Mouse (Mus musculus) heart, postnatal 10 days (tissue): ENCODE results near the gene Otx2. TPM values are rescaled to one million over a fixed set of nuclear protein-coding genes. Genes with fewer than 3 reads are reported as not detected.
"Not testable (repeated sequence)": the region's sequence is repeated elsewhere in the genome, so short reads cannot be mapped to it uniquely, and the experiment has no call there.

Experiments used
- DNase-seq, 2 experiments: peaks; one replicate each; pipeline ENCODE4 v3.0.0; 2021
- intact Hi-C: fragments of 180-260 bp; cut with DNase I; formaldehyde crosslinking; loops from one replicate; pipeline ENCODE4 v1.15.1; 2025
- total RNA-seq, 2 experiments: library from RNA; stranded (reverse); gene quantifications; 2 replicates each; pipeline ENCODE4 v1.2.3; 2021

Gene Otx2
- total RNA-seq, 2 experiments from 2014 or later: not detected

DNA sequence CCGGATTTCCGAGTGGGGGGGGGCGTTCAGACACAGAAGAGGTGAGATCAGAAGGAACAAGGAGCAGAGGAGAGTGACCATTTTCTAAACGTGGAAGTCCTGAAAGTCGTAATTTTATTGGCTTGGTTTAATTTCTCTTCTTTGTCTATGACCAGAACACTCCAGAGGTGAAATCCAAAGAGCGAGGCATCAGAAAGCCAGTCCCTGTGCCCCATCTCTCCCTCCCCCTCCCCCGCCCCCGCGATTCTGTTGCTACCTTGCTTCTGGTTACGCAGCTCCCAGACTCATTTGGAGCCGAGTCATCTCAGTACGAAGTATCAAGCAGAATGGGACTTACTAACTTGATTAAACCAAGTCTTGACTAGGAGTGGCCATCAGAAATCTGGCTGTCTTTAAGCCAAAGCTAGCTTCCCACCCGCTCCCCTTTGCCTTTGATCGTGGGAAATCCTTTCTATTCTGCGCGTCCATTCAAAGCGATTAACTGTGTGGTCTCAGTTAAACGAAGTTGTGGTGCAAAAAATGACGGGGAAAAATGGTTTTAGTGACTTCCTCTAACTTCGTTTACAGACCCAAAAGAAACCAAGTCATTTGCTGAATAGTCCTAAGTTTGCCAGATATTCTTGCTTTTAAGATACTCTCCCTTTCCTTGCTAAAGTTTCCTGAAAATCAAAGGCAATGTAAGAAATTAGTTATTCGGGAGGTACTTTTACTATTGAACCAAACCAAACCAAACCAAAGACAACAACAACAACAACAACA lies 17.6 kb downstream of the Otx2 start:
- intact Hi-C loops: no loop called here
- DNase-seq: no peak

- intact Hi-C loops: no loop called here
- no peak for DNase-seq
These were observed 18.4 kb downstream of the Otx2 start for GRCm38 (mm10) chr14:48655073-48655791.

DNA sequence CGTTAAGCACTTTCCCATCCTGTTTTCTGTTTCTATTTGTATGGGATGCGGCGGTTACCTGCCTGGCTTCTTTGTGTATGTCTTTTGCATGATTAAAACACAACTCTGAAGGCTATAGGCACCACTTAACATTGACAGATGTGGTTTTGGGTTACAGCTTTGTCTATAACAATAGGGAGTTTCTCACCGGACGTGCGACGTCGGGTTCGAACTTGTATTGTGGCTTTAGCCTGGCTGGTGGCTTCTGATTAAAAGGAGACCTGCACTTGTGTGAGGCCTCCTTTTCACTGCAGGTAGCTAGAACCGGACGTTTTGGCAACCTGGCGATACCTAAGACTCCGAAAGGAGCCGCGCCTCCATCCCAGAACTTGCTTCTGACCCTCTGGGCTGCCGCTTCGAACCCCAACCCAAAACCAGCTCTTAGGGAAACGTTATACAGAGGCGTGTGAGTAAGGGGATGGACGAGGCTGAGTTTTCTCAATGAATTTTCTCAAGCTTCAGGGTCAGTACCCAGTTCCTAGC lies 19.0 kb downstream of the Otx2 start:
- intact Hi-C loops: no loop called here
- no peak for DNase-seq

DNA sequence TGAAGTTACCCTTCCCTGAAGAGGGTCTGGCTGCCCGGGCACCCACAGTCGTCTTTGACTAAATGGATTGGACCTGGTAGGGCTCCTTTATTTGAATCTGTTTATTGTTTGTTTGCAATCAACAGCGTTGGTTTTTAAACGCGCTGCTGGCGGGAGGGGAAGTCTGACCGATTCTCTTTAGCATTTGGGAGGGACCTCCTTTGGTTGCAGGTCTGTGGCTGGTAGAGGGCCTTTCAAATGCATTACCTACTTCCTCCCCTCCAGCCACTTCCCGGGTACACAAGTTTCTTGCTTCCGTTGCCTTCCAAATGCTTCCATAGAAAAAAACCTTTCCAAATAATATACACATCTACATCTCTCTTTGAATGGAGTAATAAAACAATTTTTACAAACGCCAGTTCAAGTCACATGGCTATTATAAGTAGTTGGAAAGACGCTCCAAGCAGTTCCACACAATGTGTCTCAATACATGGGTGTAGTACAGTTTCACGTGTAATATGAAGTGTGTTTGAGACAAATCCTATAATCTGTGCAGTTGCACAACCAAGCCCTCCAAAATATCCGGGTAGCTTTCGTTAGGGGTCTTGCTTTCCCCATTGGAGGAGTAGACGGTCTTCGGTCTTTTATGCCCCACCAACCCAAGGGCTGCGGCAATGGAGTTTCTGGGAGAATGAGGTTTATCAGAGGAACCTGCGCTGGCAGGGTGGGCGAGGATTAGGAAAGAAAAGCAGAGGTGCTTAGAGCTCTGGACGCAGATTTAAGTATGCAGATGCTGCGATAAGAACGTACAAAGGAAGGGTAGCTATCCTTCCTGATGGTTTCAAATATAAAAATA lies 19.7 kb downstream of the Otx2 start:
- intact Hi-C loops: no loop called here
- DNase-seq: no peak

DNA sequence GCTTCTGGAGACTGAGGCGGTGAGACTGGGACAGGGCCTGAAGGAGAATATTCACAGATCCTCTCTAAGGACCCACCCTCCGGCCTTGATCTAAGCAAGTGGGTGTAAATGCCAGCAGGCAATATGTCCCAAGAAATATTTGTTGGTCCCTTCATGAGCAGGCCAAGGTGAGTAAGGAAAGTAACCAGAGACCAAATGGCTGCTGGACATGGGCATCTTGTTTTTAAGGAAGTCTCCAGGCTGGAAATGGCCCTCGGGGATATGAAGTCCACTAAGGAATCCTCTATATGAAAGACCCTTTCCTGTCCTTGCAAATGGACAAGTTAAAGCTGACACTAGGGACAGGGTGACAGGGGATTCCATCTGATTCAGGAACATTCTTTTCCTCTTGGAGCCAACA lies 20.5 kb downstream of the Otx2 start:
- no peak for DNase-seq
- intact Hi-C loops: no loop called here

GRCm38 (mm10) chr14:48652256-48652655 lies 21.4 kb downstream of the Otx2 start:
- no peak for DNase-seq
- intact Hi-C loops: no loop called here

DNA sequence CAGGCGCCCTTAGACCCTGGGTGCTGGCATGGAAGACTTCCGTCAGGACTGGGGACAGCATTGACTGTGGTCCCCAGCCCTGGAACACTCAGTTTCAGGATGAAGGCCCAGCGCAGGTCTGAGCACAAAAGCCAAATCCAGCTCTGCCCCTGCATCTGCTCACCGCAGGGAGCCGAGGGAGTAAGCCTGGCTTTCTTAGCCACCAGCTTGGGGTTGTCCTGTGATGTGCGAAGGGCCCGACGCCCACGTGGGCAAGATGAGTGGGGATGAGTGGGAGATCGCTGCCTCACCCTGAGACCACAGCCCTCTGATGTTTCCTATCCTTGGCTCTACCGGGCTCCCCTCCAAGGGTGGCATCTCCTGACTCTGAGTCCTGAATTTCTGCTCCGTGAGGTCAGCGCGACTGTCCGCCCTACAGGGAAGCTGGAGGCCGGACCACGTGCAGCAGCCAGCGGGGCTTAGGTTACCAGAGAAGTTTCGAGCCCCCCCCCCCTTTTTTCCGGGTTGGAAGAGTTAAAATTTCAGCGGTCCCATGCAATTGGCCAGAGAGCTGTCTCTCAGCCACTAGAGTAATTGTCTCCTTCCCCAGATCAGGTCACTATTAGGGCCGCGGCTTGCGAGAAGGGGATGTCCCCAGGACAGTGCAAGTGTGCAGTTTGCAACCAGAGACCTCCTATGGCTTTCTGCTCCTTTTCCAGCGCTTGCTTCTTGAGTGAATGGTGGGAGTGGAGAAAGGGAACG lies 22.0 kb downstream of the Otx2 start:
- no peak for DNase-seq
- intact Hi-C loops: no loop called here

DNA sequence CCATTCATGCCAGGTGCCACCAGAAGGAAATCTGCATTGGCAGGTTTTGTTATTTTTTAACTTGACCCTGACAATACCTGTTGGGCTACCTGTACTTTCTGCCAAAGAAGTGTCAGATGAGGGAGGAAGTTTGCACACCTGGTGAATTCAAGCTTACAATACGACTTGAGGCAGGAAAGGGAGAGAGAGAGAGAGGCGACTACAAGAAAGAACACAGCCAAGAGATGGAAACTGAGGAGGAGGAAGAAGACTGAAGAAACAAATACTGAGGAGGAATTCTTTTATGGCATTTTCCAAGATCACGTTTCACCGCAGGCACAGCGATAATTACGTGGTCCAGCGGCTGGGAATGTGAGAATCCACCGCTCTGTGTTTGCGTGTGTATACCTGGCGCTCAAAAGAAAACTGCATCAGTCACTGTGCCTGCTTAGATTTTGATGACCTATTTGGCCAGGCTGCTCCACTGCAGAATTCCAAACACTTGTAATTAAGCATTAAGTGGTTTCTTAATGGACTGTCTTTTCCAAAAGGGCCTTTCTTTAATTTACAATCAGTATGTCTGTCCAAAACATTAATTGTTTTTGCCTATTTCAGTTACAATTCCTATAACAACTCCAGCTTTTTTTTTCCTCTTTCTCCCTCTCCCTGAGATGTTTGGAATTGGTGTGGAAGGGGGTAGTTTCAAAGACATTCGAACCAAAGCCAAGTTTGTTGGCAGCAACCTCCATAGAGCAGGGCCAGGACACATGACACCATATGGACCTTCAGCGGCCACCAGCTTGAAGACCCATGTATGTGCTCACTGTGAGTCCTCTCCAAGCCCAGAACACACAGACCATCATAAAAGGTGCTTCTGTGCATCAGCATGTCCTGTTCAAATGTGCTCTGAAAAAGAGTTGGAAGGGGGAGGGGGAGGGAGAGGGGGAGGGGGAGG lies 31.9 kb downstream of the Otx2 start:
- no peak for DNase-seq
- intact Hi-C loops: no loop called here

GRCm38 (mm10) chr14:48633141-48633540 lies 40.5 kb downstream of the Otx2 start:
- intact Hi-C loops: no loop called here

DNA sequence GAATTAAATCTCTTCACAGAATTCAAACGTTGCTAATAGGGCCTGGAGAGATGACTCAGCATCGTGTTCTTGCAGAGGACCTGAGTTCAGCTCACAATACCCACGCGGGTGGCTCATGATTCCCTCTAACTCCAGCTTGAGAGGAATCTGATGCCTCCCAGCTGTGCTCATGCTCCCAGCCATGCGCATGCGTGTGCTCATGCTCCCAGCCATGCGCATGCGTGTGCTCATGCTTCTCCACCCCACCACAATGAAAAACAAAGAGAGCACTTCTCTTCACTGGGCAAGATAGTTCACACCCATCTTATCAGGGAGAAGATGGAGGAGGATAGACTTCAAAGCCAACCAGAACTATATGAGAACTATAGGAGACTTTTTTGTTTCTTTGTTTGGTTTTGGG lies 41.3 kb downstream of the Otx2 start:
- no peak for DNase-seq
- intact Hi-C loops: no loop called here

More at GRCm38 (mm10) chr14:48633141-48633540, 40.5 kb downstream of the Otx2 start:
- DNase-seq: no peak

DNA sequence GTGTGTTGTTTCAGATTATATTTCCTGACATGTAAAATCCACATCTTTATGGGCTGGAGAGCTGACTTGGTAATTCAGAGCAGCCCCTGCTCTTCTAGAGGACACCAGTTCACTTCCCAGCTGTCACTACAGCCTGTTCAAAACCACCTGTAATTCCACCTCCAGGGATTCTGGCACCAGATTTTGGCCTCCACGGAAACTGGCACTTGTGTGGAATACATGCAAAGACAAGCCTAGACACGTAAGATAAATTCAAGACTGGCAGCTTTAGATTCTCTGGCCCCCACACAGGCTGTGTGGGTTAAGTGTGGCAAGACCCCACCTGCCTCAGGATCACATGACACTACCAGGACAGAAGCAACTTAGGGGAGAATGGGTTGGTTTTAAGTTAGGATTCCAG lies 42.1 kb downstream of the Otx2 start:
- DNase-seq: no peak
- intact Hi-C loops: no loop called here

- intact Hi-C loops: no loop called here
- DNase-seq: no peak
These were observed 44.2 kb downstream of the Otx2 start for GRCm38 (mm10) chr14:48629404-48629803.

GRCm38 (mm10) chr14:48626271-48626670 lies 47.3 kb downstream of the Otx2 start:
- DNase-seq: no peak
- intact Hi-C loops: no loop called here

GRCm38 (mm10) chr14:48625331-48625694 lies 48.3 kb downstream of the Otx2 start:
- peak in 1 of 2 experiments; percentile 7 for DNase-seq
- intact Hi-C loops: no loop called here

DNA sequence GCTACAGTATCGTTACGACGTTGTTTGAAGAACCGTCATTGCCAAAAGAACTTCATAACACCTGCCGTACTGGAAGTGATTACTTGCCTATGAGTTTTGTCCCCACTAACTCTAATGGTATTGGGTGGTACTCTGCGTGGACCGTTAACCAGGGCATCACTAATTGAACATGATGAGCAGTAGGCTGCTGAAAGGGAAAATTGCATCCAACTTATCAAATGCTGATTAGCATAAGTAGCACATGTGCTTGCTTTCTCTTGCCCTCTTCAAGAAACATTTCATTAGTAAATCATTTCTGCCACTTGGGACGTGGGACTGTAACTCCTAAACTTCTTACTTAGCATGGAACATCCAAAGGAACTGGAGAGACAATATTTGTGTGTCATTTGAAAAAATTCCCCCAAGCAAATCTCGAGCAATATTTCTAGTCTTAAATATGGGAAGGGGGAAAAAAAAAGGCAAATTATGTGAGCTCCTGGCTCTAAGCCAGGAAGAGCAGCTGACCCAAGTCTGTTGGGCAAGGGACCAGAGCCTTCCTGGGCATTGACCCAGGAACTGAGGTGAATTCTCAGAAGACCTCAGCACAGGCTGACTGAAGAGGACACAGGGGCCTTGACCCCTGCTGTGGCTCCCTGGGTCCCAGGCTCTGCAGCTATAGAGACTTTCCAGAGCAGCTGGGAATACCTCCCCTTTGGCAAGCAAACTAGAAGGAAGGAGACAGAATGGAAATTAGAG lies 48.9 kb downstream of the Otx2 start:
- intact Hi-C loops: no loop called here
- DNase-seq: peak; percentile 65 to 66

GRCm38 (mm10) chr14:48622726-48623125 lies 50.9 kb downstream of the Otx2 start:
- DNase-seq, intact Hi-C loops: not testable (repeated sequence)

GRCm38 (mm10) chr14:48616361-48616760 lies 57.3 kb downstream of the Otx2 start:
- intact Hi-C loops: no loop called here

GRCm38 (mm10) chr14:48608641-48609310 lies 64.8 kb downstream of the Otx2 start:
- no peak for DNase-seq
- intact Hi-C loops: no loop called here

More at GRCm38 (mm10) chr14:48616361-48616760, 57.3 kb downstream of the Otx2 start:
- no peak for DNase-seq
